In the genomic region with DNA sequence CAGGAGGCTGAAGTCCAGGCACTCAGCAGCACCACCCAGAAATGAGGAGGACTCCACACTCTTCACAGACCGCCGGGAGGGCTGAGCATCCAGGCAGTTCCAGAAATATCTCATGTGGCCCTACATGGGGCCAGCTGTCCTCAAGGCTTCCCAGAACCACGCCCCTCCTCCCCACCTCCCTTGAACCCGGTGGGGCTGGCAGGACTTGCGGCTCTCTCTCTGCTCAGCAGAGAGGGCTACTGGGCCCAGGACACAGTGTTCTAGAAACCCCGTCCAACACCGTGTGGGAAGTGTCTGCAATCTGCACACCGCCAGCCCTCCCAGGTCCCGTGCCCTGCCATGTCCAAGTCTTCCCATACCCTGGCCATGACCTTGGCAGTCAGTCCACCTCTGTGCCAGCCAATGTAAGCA, we compare ENCODE assay signal across 9 mouse cellular contexts. TPM values are rescaled to one million over a fixed set of nuclear protein-coding genes. Genes with fewer than 3 reads are reported as not detected.
DNase-seq lines count a peak whose midpoint lies in the region; ATAC-seq and TF ChIP-seq lines count a peak whose summit lies in the region.
"Had no signal": no experiment of that assay in that cellular context is flagged by ENCODE, and none has a peak within 500 bp of the region (broad histone marks: within the 10 kb centered on the region; RNA-seq: fewer than 3 reads in every experiment).

No protein-coding gene starts in this region.

- H3K9me3 ChIP-seq in hindbrain, postnatal 0 days (ENCODE audit: low read length): no peaks in the 10 kb centered on the region
- no peaks in the 10 kb centered on the region for H3K9me3 ChIP-seq in hindbrain, embryonic 13.5 days
- no peaks in the 10 kb centered on the region for H3K9me3 ChIP-seq in forebrain, embryonic 14.5 days (replicated peaks; ENCODE audit: control insufficient read depth, low read length)

- no peak overlapping the region for H3K27ac ChIP-seq in hindbrain, postnatal 0 days
- H3K27ac ChIP-seq in hindbrain, embryonic 13.5 days: no peak overlapping the region
- no peak overlapping the region for H3K27ac ChIP-seq in forebrain, embryonic 14.5 days (ENCODE audit: low read depth, low read length)

- H3K36me3 ChIP-seq in hindbrain, postnatal 0 days (ENCODE audit: insufficient read depth, low read length): peaks cover 11% of the 10 kb centered on the region
- peaks cover 42% of the 10 kb centered on the region for H3K36me3 ChIP-seq in hindbrain, embryonic 13.5 days
- H3K36me3 ChIP-seq in forebrain, embryonic 14.5 days (ENCODE audit: control insufficient read depth, insufficient read depth, low read length): peaks cover 29% of the 10 kb centered on the region

- TF ChIP-seq CTCF in hindbrain, postnatal 0 days (IDR thresholded peaks at IDR 0.05; ENCODE audit: low read depth): no peak
- no peak for TF ChIP-seq CTCF in lung, adult 2 months (IDR thresholded peaks at IDR 0.05; ENCODE audit: insufficient read depth, low read length)

- H3K4me2 ChIP-seq in hindbrain, postnatal 0 days (ENCODE audit: low read depth, low read length): no peak overlapping the region
- no peak overlapping the region for H3K4me2 ChIP-seq in hindbrain, embryonic 13.5 days
- no peak overlapping the region for H3K4me2 ChIP-seq in forebrain, embryonic 14.5 days (ENCODE audit: low read length)

- DNase-seq in hindbrain, postnatal 0 days (ENCODE audit: low spot score): no peak
- peak; percentile 56 for DNase-seq in adrenal gland, postnatal 25 days
- peak; percentile 99 for DNase-seq in heart, adult 11 months
- peak; percentile 61 for DNase-seq in lung, adult 2 months
- DNase-seq in forebrain, embryonic 14.5 days (ENCODE audit: low spot score): no peak
- DNase-seq in layer of hippocampus, postnatal 10 days (ENCODE audit: low spot score in 2 of 2): no peak
- no peak for DNase-seq in layer of hippocampus, postnatal 36 days

- H3K4me1 ChIP-seq in hindbrain, postnatal 0 days (ENCODE audit: insufficient read depth, low read length): no peaks in the 10 kb centered on the region
- H3K4me1 ChIP-seq in hindbrain, embryonic 13.5 days (replicated peaks): peaks cover 28% of the 10 kb centered on the region
- H3K4me1 ChIP-seq in lung, adult 2 months (ENCODE audit: control insufficient read depth, insufficient read depth, low read length): peaks cover 3% of the 10 kb centered on the region; the same call in 1 of the 2 replicates
- H3K4me1 ChIP-seq in forebrain, embryonic 14.5 days (ENCODE audit: control insufficient read depth, insufficient read depth, low read length): no peaks in the 10 kb centered on the region

- no peak for TF ChIP-seq POLR2A in lung, adult 2 months (IDR thresholded peaks at IDR 0.05; ENCODE audit: borderline replicate concordance, extremely low read depth, low read depth, low read length)

- peak; percentile 55; the same call in 1 of the 2 replicates for ATAC-seq in hindbrain, postnatal 0 days
- ATAC-seq in hindbrain, embryonic 13.5 days (ENCODE audit: low FRiP score): no peak
- ATAC-seq in forebrain, embryonic 14.5 days: no peak

- H3K9ac ChIP-seq in hindbrain, postnatal 0 days (replicated peaks; ENCODE audit: low read length): no peak overlapping the region
- no peak overlapping the region for H3K9ac ChIP-seq in hindbrain, embryonic 13.5 days
- H3K9ac ChIP-seq in forebrain, embryonic 14.5 days (ENCODE audit: low read length): no peak overlapping the region

- H3K27me3 ChIP-seq in hindbrain, postnatal 0 days (ENCODE audit: insufficient read depth, low read length): no peaks in the 10 kb centered on the region
- no peaks in the 10 kb centered on the region for H3K27me3 ChIP-seq in hindbrain, embryonic 13.5 days
- H3K27me3 ChIP-seq in forebrain, embryonic 14.5 days (replicated peaks; ENCODE audit: control insufficient read depth, insufficient read depth, low read length): no peaks in the 10 kb centered on the region

- 67% methylated on average over 9 of the region's 9 CpGs for WGBS in hindbrain, postnatal 0 days
- 75% methylated on average over 9 of the region's 9 CpGs for WGBS in hindbrain, embryonic 13.5 days
- 45% methylated on average over 9 of the region's 9 CpGs for WGBS in lung, adult 2 months
- WGBS in forebrain, embryonic 14.5 days: 89% methylated on average over 9 of the region's 9 CpGs

- no peak overlapping the region for H3K4me3 ChIP-seq in hindbrain, postnatal 0 days (ENCODE audit: low read length)
- H3K4me3 ChIP-seq in hindbrain, embryonic 13.5 days: no peak overlapping the region
- no peak overlapping the region for H3K4me3 ChIP-seq in lung, adult 2 months (replicated peaks; ENCODE audit: extremely low read depth, low read depth, low read length)
- H3K4me3 ChIP-seq in forebrain, embryonic 14.5 days (ENCODE audit: low read depth, low read length): no peak overlapping the region

RNA-seq across cellular contexts. Expression of a gene that starts 15.7 kb away (rescaled TPM):
- 70.4 and 77.4 TPM in 2 replicates for total RNA-seq in hindbrain, postnatal 0 days (2014; rRNA removed)
- polyA plus RNA-seq in hindbrain, postnatal 0 days (2015; fragmentation: Nextera tagmentation; extraction: Ambion mirVana): 33.2 and 34.9 TPM in 2 replicates
- 24.4 and 26.8 TPM in 2 replicates for polyA plus RNA-seq in hindbrain, embryonic 13.5 days (2015; fragmentation: Nextera tagmentation; extraction: Ambion mirVana)
- 39.1 and 46.2 TPM in 2 replicates for total RNA-seq in adrenal gland, postnatal 25 days (2021)
- polyA plus RNA-seq in lung, adult 2 months (2012; rRNA removed): 48.2 and 49.9 TPM in 2 replicates
- 17.5 and 26.3 TPM in 2 replicates for polyA plus RNA-seq in forebrain, embryonic 14.5 days (2014; fragmentation: Nextera tagmentation; extraction: Ambion mirVana)
- total RNA-seq in layer of hippocampus, postnatal 10 days (2021): 10 to 100 TPM; 88.4 to 95.5 TPM
- total RNA-seq in layer of hippocampus, postnatal 36 days (2021): 100 to 1,000 TPM; 106 to 108 TPM

RNA-seq across cellular contexts. Expression of a gene that starts 18.8 kb away (rescaled TPM):
- total RNA-seq in hindbrain, postnatal 0 days (2014; rRNA removed): 1.1 TPM in 1 of 2 replicates, not detected in the other
- not detected in 2 replicates for polyA plus RNA-seq in hindbrain, postnatal 0 days (2015; fragmentation: Nextera tagmentation; extraction: Ambion mirVana)
- not detected in 2 replicates for polyA plus RNA-seq in hindbrain, embryonic 13.5 days (2015; fragmentation: Nextera tagmentation; extraction: Ambion mirVana)
- total RNA-seq in adrenal gland, postnatal 25 days (2021): not detected in 2 replicates
- not detected in 2 replicates for polyA plus RNA-seq in lung, adult 2 months (2012; rRNA removed)
- not detected in 2 replicates for polyA plus RNA-seq in forebrain, embryonic 14.5 days (2014; fragmentation: Nextera tagmentation; extraction: Ambion mirVana)
- total RNA-seq in layer of hippocampus, postnatal 10 days (2021): not detected
- not detected for total RNA-seq in layer of hippocampus, postnatal 36 days (2021)
- polyA plus RNA-seq: liver, embryonic 16.5 days had no signal

RNA-seq across cellular contexts. Expression of a gene that starts 27.2 kb away (rescaled TPM):
- 274 and 288 TPM in 2 replicates for total RNA-seq in hindbrain, postnatal 0 days (2014; rRNA removed)
- polyA plus RNA-seq in hindbrain, postnatal 0 days (2015; fragmentation: Nextera tagmentation; extraction: Ambion mirVana): 346 and 360 TPM in 2 replicates
- 372 and 374 TPM in 2 replicates for polyA plus RNA-seq in hindbrain, embryonic 13.5 days (2015; fragmentation: Nextera tagmentation; extraction: Ambion mirVana)
- total RNA-seq in adrenal gland, postnatal 25 days (2021): 171 and 182 TPM in 2 replicates
- polyA plus RNA-seq in lung, adult 2 months (2012; rRNA removed): 106 and 140 TPM in 2 replicates
- 435 and 464 TPM in 2 replicates for polyA plus RNA-seq in forebrain, embryonic 14.5 days (2014; fragmentation: Nextera tagmentation; extraction: Ambion mirVana)
- 100 to 1,000 TPM; 142 to 149 TPM for total RNA-seq in layer of hippocampus, postnatal 10 days (2021)
- 100 to 1,000 TPM; 160 to 180 TPM for total RNA-seq in layer of hippocampus, postnatal 36 days (2021)

Comparison
In these comparisons a context has a peak if more than half of its experiments do, and no peak if none do; other contexts are left out.
1. DNase-seq: peak in adrenal gland, postnatal 25 days (single experiment), heart, adult 11 months (single experiment) and lung, adult 2 months (single experiment); none in hindbrain, postnatal 0 days (single experiment), forebrain, embryonic 14.5 days (single experiment), layer of hippocampus, postnatal 10 days (0 of 2) and layer of hippocampus, postnatal 36 days (0 of 2).